Mouse (Mus musculus) mesoderm, embryonic 11.5 days (tissue): ENCODE data around the gene Taldo1.
A peak's percentile ranks its signal among the peaks of the same experiment; 100 is the strongest.
"Not testable (repeated sequence)": the region's sequence is repeated elsewhere in the genome, so short reads cannot be mapped to it uniquely, and the experiment has no call there.

ENCODE experiments used
- DNase-seq: peaks from one replicate; pipeline ENCODE4 v3.0.0-alpha.2; 2012; ENCODE audit warnings: low read depth, low spot score

Gene Taldo1

DNA sequence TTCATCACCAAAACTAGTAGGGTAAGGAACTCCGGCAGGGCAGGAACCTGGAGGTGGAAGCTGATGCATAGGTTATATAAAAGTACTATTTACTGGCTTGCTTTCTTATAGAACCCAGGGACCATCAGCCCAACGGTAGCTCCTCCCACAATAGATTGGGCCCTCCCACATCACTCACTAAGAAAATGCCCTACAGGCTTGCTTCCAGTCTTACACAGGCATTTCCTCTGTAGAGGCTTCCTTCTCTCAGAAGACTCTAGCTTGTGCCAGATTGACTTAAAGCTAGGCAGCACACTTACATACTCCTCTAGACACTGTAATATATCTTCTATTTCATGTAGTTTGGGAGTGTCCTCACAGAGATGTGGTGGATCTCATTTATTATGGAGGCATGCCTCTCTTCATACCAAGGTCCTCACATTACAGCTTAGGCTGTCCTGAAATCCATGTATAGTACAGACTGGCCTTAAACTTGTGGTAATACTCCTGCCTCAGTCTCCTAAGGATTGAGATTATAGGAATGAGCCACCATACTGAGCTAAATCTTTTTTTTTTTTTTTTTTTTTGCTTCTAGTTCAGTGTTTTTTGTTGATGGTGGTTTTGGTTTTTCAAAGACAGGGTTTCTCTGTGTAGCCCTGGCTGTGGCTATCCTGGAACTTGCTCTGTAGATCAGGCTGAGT, 4.1 kb upstream of the Taldo1 start:
- no peak for DNase-seq

DNA sequence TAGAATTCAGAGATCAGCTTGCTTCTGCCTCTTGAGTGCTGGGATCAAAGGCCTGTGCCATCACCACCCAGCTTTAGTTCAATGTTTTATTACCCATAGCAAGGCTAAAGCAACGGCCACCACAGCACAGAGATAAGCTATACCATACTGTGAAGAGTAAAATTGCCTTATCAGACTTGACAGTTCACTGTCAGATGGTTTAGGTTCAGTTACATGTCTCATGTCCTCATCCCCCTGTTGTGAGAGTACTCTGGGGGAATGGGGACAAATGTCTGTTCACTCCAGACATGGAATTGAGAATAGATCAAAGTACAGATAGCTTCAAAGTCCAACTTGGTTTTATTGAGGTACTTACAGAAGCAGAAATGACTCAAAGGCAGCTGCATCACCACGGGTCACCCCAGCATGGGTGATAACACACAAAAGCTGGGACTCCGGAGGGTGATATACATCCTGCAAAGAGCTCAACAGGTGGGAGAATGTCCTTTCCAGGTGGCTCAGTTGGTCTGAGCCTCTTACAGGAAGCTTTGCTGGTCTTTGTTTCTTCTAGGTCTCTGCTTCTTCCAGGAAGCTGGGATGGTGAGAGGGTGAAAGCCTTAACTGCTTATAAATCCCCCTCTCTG, 3.4 kb upstream of the Taldo1 start:
- no peak for DNase-seq

DNA sequence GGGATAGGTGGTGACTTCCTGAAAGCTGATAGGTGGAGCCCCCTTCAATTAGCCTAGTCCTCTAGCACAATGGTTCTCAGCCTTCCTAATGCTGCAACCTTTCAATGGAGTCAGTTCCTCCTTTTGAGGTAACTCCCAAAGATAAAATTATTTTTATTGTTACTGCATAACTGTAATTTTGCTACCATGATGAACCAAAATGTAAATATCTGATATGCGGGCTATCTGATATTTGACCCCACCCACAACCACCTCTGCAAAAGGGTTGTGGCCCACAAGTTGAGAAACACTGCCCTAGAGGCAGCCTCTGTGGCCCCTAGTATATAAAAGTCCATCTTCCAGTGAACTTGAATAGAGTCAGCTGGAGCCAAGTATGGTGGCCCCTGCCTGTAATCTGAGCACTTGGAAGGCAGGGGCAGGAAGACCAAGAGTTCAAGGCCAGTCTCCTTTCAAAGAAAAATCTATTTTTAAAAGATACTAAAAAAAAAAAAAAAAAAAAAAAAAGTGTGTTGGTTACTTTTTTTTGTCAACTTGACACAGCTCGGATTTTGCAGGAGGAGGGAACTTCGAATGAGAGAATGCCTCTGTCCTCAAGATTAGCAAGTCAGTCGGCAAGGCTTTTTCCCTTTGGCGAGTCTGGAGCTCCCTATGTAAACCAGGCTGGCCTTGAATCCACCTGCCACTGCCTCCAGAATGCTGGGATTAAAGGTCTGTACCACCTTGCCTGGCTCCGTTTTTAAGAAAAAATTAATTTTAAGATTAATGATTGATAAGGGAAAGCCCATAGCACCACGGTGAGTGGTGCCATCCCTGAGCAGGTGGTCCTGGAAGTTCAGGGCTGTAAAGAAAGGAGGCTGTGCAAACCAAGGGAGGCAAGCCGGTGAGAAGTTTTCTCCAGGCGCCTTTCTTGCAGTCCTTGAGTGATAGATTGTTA, 1.4 kb upstream of the Taldo1 start:
- DNase-seq: no peak

DNA sequence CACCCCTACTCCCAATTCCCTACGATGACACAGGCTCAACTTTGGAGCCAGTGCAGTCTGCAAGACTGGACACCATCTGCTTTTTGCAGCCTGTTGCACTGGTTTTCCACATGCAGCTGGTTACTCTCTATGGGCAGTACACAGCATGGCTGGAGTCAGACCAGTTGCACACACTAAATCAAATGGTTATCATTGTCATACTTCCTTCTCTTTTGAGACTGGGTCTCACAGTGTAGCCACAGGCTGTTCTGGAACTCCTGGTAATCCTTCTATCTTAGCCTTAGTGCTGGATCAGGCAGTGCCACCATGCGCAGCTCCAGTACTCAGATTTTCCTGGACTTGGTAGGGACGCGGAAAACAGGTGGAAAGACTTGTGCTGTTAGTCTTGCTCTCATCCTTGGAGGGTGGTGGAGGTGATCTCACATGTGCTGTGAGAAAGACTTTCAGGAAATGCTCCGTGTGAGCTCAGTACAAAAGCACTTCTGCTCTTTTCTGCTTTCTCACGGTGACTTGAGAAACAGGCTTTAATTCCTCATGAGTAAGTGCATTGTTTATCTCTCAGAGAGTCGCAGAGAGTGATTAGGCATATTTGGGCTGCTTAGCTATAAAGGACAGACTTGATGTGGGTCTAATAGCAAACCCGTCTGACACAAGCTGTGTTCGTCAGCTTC, 688 bp downstream of the Taldo1 start:
- DNase-seq: no peak

DNA sequence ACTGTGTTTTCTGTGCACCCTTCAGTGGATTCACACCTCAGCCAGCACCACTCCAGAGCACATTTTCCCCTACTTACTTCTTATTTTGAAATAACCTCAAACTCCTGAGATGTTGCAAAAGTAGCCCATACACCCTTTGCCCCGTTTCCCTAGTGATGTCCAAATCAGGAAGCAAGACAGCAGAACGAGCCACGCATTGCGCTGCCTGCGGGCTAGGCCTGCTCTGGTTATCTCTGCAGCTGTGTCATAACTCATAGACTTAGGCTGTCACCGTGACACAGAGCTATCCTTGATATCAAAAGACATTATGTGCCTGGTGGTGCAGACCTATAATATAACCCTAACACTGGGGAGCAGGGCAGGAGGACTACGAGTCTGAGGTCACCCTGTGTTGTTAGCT, 2.2 kb downstream of the Taldo1 start:
- DNase-seq: no peak

DNA sequence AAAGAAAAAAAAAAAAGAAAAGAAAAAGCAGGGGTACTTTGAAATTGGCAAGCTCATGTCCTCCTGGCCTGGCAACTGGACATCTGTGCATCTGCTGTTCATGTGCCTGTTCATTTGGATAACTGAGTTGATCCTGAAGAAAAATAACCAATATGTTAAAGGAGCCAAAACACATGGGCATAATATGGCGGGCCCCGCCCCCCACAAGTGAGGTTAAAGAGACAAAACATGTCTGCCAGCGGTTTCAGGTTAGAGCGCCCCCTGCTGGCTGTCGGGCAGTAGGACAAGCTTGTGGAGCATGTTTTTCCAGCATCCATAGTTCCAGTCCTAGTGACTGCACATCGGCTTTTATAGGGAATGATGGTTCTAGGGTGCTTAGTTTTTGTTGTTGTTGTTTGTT, 2.8 kb downstream of the Taldo1 start:
- DNase-seq: peak; percentile 80

DNA sequence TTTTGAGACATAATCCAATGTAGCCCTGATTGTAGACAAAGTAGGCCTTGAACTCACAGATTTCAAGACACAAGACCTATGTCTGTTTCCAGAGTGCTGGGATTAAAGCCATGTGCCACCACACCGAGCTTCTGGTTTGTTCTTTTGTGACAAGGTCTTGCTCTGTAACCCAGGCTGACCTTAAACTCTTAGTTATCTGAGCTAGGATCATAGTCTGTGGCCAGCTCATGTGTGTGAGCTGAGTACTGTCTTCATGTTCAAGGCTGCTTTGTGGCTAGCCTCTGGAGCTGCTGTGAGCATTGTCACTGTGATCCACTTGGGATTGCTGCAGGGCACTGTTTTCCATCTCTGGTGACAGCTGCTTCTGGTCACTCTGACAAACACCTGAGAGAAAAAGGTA, 3.3 kb downstream of the Taldo1 start:
- DNase-seq: no peak

DNA sequence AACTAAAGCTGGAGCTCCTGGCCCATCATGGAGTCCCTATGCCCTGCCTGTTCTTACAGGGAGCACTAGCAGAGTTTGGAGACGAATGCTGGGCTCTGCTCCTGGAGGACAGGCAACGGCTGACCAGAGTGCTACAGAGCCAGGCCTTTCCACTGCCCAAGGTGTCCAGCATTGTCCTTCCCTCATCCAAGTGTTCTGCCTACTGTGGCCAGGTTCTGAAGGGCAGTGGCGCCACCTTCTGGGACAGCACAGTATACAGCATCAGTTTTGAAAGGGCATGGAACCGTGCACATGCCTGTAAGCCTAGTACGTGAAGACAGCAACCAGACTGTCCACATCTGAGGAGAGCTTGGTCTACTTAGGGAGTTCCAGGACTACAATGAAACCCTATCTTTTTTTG, 11.3 kb downstream of the Taldo1 start:
- DNase-seq: peak; percentile 62

DNA sequence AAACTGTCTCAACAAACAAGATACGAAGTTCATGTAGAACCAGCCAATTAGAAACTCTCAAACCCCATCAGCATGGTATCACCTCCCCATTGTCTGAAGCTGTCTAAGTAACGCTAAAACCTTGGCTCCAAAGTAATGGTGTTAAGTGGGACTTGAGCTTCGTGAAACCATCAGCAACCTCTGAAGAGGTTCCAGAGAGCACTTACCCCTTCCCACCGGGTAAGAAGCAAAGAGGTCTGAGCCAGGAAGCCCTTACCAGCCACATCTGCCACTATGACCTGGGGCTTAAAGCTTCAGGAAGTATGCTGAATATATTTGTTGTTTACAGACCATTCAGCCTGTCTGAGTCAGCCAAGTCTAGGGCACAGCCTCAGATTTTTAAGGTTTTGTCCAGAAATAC, 13.5 kb downstream of the Taldo1 start:
- DNase-seq: no peak

DNA sequence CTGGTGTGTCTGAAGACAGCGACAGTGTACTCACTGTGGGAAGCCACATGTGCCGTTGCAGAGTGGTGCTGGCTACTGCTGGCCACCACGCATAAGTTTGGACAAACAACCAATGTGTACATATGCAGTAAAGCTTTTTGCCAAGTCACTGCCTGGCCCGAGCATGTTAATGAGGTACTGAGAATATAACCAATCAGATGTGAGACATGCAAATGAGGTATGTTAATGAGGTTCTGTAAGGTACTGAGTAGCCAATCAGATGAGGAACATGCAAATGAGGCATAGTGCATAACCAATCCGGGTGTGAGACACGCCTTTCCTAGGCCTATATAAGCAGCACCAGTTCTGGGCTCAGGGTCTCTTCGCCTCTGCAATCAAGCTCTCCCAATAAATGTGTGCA, 15.7 kb downstream of the Taldo1 start:
- not testable (repeated sequence) for DNase-seq

DNA sequence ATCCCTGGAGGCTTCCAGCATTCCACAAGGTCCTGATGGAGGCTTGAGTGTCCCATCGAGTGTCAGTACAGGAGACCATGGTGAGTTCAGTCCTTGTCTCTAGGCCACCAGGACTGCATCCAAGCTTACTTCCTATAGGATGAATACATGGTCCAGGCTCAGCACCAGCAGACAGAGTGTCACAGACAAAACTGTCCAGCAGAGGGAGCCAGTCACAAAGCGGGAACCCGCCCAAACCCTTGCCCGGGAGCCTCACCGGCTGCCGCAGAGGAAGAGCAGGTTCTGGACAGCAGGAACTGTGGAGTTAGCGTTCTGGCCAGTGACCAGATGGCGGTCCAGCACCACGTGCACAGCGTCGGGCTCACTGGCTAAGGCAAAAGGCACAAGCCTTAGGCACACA, 16.8 kb downstream of the Taldo1 start:
- DNase-seq: peak; percentile 85

DNA sequence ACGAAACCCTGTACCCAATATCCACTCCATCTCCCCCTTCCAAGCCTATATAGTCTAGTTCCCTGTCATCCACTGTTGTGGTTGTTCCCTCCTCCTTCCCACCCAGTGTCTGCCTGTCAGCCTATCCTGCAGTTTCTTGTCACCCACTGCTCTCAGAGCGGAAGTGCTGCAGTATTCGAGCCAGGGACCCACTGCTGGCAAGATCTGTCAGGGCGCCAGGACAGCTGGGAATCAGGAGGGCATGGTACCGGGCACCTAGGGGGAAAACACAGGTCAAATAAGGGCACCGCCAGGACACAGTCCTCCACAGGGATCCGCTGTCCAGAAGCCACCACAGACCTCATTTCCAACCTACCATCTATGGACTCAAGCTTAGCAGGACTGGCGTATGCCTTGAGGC, 18.6 kb downstream of the Taldo1 start:
- DNase-seq: no peak

DNA sequence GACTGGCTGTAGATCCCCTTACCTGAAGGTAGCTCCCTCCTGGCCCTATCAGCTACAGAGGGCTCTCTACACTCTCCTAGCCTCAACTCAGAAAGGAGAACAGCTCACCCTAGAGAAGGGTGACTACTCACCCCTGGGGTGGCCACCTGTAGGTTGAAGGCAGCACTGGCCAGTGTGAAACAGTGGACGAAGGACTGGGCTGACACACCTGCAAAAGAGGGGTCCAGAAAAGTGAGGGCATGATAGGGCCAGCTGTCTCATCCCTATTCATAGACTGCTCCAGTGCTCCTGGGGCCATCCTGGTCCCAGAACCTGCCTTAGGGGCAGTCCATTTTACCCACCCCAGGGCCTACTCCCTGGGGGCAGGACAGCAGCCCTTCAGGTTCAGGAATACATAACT, 19.7 kb downstream of the Taldo1 start:
- DNase-seq: no peak

DNA sequence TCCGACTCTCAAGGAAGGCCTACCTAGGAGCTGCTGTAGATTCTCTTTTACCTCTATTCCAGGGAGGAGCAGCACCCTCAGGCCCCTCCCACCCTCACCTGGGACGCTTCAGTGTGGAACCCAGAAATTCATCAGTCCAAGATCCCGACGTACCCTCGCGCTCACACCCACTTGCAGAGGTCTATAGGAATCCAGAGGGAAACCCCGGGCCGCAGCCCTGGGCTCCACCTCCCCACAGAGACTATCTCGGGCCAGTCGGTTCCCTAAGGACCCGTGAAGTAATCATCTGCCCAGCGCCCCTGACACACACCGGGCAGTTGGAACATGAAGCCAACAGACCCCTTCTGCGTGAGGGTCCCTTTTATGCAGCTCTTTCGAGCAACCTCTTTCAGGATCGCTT, 21.3 kb downstream of the Taldo1 start:
- DNase-seq: no peak

DNA sequence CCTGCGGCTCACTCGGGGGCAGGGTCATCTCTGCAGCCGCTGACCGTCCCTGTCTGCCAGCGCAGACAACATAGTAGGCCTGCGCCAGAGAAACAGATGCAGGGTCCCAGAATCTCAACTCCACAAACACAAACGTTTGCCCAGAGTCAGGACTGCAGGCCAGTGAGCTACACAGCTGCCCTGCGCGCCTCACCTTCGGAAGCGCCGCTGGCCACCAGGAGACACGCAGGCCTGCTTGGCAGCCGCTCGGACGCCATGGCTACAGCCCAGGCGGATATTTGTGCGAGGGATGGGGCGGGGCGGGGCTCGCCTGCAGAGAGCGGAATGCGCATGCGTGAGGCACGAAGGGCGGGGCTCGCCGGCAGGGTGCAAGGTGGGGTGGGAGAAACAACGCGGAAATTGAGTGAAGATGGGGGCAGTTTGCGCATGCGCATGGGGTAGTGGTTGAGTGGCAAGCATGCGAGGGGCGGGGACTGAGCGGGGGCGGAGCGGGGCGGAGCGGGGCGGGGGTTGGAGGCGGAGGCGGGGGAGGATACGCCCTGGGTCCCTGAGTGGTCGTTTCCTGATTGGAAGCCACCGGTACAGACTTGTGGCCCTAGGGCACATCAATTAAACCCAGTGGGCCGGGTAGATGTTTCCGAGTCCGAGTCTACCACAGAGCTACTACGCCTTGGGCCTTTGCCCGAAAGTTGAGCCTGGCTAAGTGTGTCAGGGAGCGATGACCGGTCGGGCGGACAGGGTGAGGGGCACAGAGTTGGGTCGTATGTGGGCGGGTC, 22.0 kb downstream of the Taldo1 start, which contains the start of gene Gatd1:
Gatd1 (minus strand) TSS at position 328 of the 776 bp plus-strand sequence.
- DNase-seq: peak; percentile 100

DNA sequence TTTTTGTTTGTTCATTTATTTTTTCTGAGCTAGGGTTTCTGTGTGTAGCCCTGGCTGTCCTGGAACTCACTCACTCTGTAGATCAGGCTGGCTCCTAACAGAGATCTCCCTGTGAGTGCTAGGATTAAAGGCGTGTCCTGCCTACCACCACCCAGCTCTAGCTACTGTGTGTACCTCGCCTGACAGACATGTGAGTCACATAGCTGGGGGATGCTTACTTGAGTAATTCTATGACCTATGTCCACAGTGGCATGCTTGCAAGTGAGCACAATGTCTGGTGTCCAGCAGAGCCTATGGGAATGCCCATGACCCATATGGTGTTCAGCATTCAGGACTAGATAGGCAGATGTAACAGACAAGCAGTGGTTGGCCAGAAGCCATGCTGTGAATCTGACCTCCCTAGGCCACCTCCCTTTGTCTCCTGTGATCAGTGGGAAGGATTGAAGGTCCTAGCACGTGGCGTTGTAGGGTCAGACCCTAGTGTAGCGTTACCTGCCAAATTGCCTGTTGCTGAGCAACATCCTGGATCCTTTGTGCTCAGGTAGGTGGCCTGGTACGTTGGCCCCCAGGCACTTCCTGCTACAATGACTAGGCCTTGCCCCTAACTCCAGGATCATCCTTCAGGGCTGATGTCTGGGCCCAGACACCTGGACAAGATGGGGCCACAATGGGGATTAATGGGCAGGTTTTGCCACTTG, 24.3 kb downstream of the Taldo1 start:
- DNase-seq: no peak

DNA sequence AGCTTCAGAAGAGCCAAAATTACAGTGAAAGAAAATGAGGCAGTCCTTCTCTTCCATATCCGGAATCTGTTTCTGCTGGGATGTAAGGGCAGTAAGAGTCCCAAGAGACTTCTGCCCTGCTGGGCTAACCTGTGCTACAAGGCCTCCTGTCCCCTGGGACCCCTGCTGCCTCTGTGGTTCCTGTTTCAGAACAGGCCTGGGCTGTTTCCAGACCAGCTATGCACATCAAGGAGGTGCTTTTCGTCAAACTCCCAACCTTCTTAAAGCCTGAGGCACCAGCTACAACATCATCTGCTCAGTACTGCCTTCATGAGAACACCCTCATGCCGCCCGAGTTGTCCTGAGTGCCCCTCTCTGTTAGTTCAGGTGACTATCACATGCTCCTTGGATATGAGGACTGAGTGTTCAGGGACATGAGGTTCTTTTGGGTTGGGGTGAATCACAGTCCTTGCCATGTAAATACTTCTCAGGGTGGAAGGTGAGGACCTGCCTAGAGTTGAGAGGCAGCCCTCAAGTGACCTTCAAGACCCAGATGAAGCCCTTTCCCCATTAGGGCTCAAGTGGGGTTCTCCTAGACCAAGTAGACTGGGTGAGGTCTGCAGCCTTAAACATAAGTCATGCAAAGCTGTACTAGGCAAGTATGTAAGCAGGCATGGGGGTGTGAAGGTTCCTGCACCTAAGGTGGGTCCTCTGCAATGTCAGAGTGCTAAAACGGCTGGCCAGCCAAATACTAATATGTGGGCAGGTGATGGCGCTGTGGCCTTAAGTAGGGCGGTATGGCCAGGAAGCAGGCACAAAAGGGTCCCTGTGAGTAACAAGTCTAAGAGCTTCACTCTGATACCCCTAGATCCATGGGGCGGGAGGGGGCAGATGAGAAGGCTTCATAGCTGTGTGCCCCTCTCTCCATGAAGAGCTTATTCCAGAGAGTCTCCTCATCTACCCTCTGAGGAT, 26.0 kb downstream of the Taldo1 start:
- no peak for DNase-seq

DNA sequence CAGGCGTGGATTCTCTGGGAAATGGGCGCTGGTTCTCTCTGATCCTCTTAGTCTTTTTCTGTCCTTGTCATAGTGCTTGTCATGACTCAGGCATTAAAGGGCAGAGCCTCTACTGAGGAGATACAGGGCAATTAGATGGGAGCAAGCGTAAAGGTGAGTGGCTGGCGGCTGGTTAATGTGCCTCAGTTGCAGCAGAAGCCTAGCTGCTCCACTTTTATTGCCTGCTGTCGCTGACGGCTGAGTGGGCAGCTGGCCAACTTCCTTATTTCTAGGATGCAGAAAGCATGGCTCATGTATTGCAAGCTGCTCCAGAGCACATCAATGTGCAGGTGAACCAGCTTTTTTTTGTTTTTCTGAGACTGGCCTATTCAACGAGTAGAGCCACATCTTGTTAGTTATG, 27.0 kb downstream of the Taldo1 start:
- DNase-seq: no peak

DNA sequence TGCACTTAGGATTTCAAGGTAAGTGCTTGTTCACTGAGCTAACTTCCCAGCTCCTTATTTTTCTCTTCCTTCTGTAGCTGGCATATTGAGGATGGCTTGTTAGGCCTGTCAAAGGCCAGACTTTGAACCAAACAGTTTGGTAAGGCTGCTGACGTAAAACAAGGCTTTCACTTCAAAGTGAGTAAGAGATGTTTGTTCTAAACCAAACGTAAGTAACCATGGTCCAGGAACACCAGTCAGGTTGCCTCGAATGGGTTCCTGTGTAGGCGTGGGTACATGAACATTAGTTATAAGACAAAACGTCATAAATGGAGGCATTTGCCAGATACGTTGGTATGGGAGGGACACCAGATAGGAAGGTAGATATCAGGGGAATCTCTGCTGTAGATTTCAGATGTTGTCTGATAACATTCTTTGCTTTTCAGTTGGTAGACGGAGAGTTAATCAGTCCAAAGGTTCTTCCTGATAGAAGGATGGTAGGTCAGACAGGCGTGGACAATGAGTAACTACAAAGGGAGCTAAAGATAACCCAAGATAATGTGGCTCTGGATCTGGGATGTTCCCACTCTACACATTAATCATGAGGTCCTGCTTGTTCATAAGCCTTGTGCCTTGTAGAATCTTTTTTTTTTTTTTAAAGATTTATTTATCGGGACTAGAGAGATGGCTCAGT, 28.2 kb downstream of the Taldo1 start:
- DNase-seq: no peak
